Mouse (Mus musculus) testis, adult 2 months (tissue): ENCODE data around the gene Tnc.

Experiments used
- CTCF ChIP-seq: fragments of 200-500 bp; IDR thresholded peaks from 2 replicates; pipeline ENCODE4 v1.5.1; 2012; ENCODE audit warnings: low read depth, mild to moderate bottlenecking, inconsistent platforms, low read length, moderate library complexity; ENCODE audit not compliant: control insufficient read depth, insufficient read depth, insufficient replicate concordance
- POLR2A ChIP-seq: fragments of 200-500 bp; IDR thresholded peaks from 2 replicates; pipeline ENCODE4 v1.6.1; 2012; ENCODE audit warnings: low read depth, mild to moderate bottlenecking, inconsistent platforms, low read length, moderate library complexity; ENCODE audit not compliant: control insufficient read depth

DNA sequence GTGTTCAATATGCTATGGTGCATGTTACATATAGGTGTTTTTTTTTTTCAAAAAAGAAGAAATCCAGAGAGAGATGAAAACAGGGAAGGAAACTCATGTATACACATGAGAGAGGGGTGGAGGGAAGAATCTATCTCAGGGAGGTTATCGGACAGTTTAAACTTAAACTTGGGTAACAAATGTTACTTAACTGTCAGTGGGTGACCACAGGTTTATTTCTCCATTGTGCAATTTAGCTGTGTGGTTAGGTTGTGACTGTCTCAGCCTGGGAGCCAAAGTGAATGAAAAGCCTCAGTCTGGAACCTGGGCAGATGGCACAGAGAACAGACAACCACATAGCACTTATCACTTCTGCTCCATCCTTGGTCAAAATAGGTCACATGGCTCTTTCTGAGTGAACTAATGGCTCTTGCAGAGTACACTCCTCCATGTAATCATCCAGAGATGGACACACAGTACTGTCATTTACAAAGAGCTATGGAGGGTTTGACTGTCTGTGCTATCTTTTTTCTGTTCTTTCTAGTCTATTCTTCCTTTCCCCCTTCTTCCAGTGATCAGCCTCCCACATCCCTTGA lies 39.3 kb upstream of the Tnc start:
- TF ChIP-seq CTCF (no peak), POLR2A (no peak)
